Mouse (Mus musculus) embryonic stem cell, embryonic (primary cell): ENCODE results near the gene Cdc14b.

Experiments used
- CTCF ChIA-PET, 4 experiments: fragments of 300-600 bp in 2 of 4; fragments of 350-600 bp in 2 of 4; sonication (Branson Sonifier 250); formaldehyde crosslinking; loops; one replicate each; lab custom pipeline; 2022; ENCODE audit warnings: inconsistent platforms in 2 of 4; lab: Charles Lee
- POLR2A ChIA-PET, 4 experiments: fragments of 300-600 bp in 2 of 4; fragments of 350-600 bp in 2 of 4; sonication (Branson Sonifier 250); formaldehyde crosslinking; loops; one replicate each; lab custom pipeline; 2022; ENCODE audit warnings: antibody characterized with exemption in 4 of 4, inconsistent platforms in 1 of 4; lab: Charles Lee

Gene Cdc14b

DNA sequence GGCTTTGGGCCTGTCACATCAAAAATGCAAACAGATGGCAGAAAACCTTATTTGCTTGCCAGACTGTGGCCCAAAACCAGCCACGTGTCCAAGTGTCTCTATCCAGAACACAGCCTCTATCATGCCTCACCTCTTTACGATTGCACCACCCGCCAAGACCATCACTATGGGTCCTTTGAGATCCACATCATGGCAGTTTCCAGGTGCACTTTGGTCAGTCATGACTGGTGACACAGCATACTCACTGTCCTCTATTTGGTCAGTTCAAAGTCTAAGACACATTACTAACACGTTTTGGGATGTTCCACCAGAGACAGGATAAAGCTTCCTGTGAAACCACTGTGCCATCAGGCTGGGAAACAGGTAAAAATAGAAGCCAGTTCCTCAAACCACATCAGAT, 91.5 kb downstream of the Cdc14b start:
- ChIA-PET CTCF (interaction anchor here in 2 of 4 experiments (0.8 to 1.7 kb wide), 3 partner anchors 39 to 129 kb away, joined by 3 to 8 read pairs (median 4); partner anchors contain the start of gene Aaed1 (in 1 of the 2)), POLR2A (interaction anchor here in 1 of 4 experiments (0.6 to 1.6 kb wide), 5 partner anchors 14 to 102 kb away, joined by 3 to 5 read pairs (median 3); no protein-coding TSS in a partner anchor)

DNA sequence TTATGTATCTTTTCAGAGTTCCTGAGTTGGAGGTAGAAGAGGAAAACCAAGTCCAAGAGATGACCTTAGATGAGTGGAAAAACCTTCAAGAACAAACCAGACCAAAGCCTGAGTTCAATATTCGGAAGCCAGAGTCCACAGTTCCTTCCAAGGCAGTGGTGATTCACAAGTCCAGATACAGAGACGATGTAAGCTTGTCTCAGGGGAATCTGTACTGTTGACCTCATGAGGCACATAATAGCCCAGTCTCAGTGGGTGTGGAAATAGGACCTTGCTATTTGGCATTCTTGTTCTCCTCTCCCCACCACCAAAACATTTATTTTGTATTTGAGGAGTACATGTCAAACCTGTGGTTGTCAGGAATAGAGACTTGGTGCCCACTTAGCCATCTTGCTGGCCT, 93.0 kb downstream of the Cdc14b start:
- ChIA-PET POLR2A (interaction anchor here in 1 of 4 experiments (1.0 to 1.3 kb wide), 2 partner anchors 23 to 76 kb away, joined by 3 read pairs; no protein-coding TSS in a partner anchor), CTCF (interaction anchor here in 1 of 4 experiments (1.7 kb wide), 1 partner anchor 130 kb away, joined by 8 read pairs; the partner anchor contains the start of gene Aaed1)

GRCm38 (mm10) chr13:64180888-64181287, 94.2 kb downstream of the Cdc14b start:
- CTCF ChIA-PET, result interaction anchor here (0.6 to 2.9 kb wide), 83 partner anchors 9 to 946 kb away, joined by 3 to 49 read pairs (median 4); partner anchors contain the start of genes Aaed1 (in 2 of the 4), Habp4 (in 2 of the 4), Cdc14b (in 1 of the 4) and Cdk20 (in 1 of the 4)

DNA sequence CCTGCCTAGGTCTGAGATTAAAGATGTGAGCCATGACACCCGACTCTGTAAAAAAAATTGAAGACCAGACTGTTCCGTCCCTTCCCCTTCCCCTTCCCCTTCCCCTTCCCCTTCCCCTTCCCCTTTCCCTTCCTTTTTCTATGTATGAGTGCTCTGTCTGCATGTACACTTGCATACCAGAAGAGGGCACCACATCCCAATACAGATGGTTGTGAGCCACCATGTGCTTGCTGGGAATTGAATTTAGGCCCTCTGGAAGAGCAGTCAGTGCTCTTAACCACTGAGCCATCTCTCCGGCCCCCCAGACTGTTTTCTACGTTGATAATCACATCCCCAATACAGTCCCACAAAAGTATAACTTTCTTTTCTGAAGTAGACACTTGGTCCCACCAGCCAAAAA, 94.8 kb downstream of the Cdc14b start:
- POLR2A ChIA-PET, result interaction anchor here in 3 of 4 experiments (0.6 to 2.8 kb wide), 23 partner anchors 10 to 252 kb away, joined by 3 to 17 read pairs (median 5); partner anchors contain the start of genes Aaed1 (in 2 of the 3), Cdk20 (in 2 of the 3) and Habp4 (in 2 of the 3)

More at GRCm38 (mm10) chr13:64180888-64181287, 94.2 kb downstream of the Cdc14b start:
- POLR2A ChIA-PET, result interaction anchor here in 3 of 4 experiments (0.6 to 1.6 kb wide), 28 partner anchors 9 to 251 kb away, joined by 3 to 11 read pairs (median 4); partner anchors contain the start of genes Aaed1 (in 2 of the 3), Cdk20 (in 2 of the 3) and Habp4 (in 2 of the 3)

DNA sequence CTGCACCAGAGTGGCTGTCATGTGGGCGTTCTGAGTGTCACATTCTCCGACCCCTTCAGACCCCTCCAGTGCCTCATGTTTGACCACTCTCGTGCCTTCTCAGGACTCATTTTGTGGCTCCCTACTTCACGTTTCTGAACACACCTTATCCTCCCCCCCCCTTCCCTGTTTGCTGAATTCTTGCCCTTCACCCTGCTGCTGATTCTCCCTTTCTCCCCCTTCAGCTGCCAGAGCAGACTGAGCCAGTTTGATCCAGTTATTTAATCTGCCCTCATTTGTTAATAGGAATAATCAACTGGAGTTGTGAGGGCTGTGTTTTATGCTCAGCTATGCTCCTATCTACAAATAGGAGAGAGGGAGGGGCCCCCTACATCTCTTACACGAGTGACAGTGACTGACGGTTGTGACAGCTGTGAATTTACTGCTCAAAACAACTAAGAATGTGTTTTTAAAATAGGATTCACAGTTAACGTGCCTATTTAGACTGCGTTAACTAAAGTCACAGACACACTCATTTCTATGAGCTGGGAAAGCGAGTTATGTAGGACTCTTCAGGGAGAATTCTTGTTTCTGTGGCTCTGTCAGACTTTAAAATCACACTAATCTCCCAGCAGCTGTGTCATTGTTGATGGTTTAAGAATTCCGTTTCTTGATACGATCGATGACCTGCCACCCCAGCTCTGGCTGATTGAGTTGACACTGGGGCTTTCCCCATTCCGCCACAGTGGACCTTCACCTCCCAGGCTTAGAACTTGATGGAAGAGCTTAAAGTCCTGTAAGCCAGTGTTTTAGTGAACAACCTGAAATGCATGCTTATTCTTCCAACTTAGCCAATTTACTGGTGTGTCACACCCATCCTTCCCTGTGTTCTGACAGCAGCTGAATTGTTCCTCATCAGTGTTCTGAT, 96.1 kb downstream of the Cdc14b start:
- POLR2A ChIA-PET, result interaction anchor here in 3 of 4 experiments (0.7 to 2.8 kb wide), 11 partner anchors 9 to 134 kb away, joined by 3 to 21 read pairs (median 3); partner anchors contain the start of genes Aaed1 (in 2 of the 3), Habp4 (in 2 of the 3) and Zfp367 (in 2 of the 3)
- CTCF ChIA-PET, result interaction anchor here (0.6 to 2.9 kb wide), 14 partner anchors 11 to 1031 kb away, joined by 3 to 19 read pairs (median 4); partner anchors contain the start of gene Aaed1 (in 1 of the 4)

More for the DNA sequence above, 94.8 kb downstream of the Cdc14b start:
- CTCF ChIA-PET, result interaction anchor here (0.6 to 2.9 kb wide), 74 partner anchors 9 to 947 kb away, joined by 3 to 49 read pairs (median 4); partner anchors contain the start of genes Aaed1 (in 2 of the 4), Habp4 (in 2 of the 4), Cdc14b (in 1 of the 4) and Cdk20 (in 1 of the 4)

DNA sequence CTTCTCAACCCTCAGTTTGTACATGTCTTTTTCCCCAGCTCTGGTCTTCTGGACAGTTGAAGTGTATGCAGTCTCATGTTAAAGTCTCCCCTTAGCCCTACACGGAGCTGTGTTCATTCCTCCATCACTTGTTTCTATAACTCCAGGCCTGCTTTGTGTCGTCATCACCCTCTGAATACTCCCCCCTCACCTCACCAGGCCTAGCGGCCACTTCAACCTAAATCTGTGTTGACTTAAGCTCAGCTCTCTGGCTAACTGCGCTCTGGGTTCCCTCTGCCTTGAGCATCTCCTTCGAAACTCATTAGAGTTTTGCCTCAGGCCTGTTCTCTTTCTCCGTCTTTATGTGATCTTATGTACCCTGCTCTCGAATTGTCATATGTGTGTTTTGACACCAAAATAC, 97.1 kb downstream of the Cdc14b start:
- ChIA-PET POLR2A (interaction anchor here in 2 of 4 experiments (1.3 to 2.8 kb wide), 4 partner anchors 16 to 135 kb away, joined by 3 to 21 read pairs (median 12); partner anchors contain the start of genes Zfp367 (in 2 of the 2), Aaed1 (in 1 of the 2) and Habp4 (in 1 of the 2)), CTCF (interaction anchor here in 2 of 4 experiments (0.8 to 1.4 kb wide), 4 partner anchors 15 to 139 kb away, joined by 3 to 7 read pairs (median 4); no protein-coding TSS in a partner anchor)

DNA sequence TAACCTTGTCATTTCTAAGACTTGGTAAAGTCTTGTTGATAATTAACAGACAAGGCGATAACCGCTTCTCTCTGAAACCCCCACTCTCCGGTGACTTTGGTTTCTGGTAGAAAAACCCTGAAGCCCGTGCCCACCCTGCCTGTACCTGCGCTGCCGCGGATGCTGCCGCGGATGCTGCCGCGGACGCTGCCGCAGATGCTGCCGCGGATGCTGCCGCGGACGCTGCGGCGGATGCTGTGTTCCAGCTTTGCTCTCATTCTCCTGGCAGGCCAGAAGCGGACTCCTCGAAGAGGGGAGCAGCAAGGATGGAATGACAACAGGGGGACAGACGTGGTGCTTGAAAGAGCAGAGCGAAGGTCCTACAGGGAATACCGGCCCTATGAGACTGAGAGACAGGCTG, 105.3 kb downstream of the Cdc14b start:
- CTCF ChIA-PET, result interaction anchor here in 1 of 4 experiments (0.5 to 0.9 kb wide), 2 partner anchors 11 to 126 kb away, joined by 3 to 7 read pairs; no protein-coding TSS in a partner anchor
- POLR2A ChIA-PET, result interaction anchor here in 2 of 4 experiments (0.5 to 5.5 kb wide), 6 partner anchors 8 to 80 kb away, joined by 3 to 28 read pairs (median 6); partner anchors contain the start of gene Habp4 (in 2 of the 2)

- ChIA-PET POLR2A (interaction anchor here in 3 of 4 experiments (0.7 to 7.8 kb wide), 21 partner anchors 10 to 269 kb away, joined by 3 to 127 read pairs (median 6); partner anchors contain the start of genes Aaed1 (in 2 of the 3), Cdk20 (in 2 of the 3) and Zfp367 (in 2 of the 3)), CTCF (interaction anchor here in 2 of 4 experiments (1.0 to 1.4 kb wide), 2 partner anchors 15 to 64 kb away, joined by 4 to 5 read pairs; no protein-coding TSS in a partner anchor)
Measured at GRCm38 (mm10) chr13:64163147-64163715, 111.9 kb downstream of the Cdc14b start.

- ChIA-PET POLR2A (interaction anchor here in 3 of 4 experiments (0.6 to 7.8 kb wide), 28 partner anchors 7 to 270 kb away, joined by 3 to 127 read pairs (median 6); partner anchors contain the start of genes Zfp367 (in 3 of the 3), Aaed1 (in 2 of the 3), Cdk20 (in 2 of the 3) and Cdc14b (in 1 of the 3)), CTCF (interaction anchor here in 3 of 4 experiments (1.0 to 1.9 kb wide), 5 partner anchors 16 to 143 kb away, joined by 3 to 7 read pairs (median 4); no protein-coding TSS in a partner anchor)
Measured at GRCm38 (mm10) chr13:64162626-64163025, 112.5 kb downstream of the Cdc14b start.

GRCm38 (mm10) chr13:64161916-64162611, 113.0 kb downstream of the Cdc14b start:
- ChIA-PET CTCF (interaction anchor here in 3 of 4 experiments (1.0 to 1.9 kb wide), 9 partner anchors 17 to 277 kb away, joined by 3 to 13 read pairs (median 4); partner anchors contain the start of gene Aaed1 (in 1 of the 3)), POLR2A (interaction anchor here (0.6 to 7.8 kb wide), 55 partner anchors 8 to 731 kb away, joined by 3 to 127 read pairs (median 5); partner anchors contain the start of genes Zfp367 (in 3 of the 4), Aaed1 (in 2 of the 4), Cdk20 (in 2 of the 4) and Cdc14b (in 1 of the 4))

DNA sequence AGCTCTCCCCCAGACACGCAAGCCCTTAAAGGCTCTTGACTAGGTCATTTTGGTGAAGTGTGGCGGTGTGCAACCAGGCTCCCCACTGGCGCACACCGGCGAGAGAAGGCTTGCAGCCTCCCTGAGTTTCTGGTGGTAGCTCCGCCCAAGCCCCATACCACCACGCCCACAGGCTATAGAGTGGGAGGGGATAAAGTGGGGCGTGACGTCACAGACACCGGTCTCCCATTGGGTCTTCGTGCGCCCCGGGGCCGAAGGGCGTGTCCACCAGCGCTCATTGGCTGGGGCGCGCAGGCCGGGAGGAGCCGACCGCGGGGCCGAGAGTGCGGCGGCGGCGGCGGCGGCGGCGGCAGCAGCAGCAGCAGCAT, 113.6 kb downstream of the Cdc14b start, which contains the start of gene Habp4:
Habp4 (plus strand) TSS at position 277 of the 368 bp plus-strand sequence.
- ChIA-PET CTCF (interaction anchor here in 3 of 4 experiments (0.5 to 1.9 kb wide), 8 partner anchors 19 to 664 kb away, joined by 3 to 13 read pairs (median 4); partner anchors contain the start of gene Aaed1 (in 1 of the 3)), POLR2A (interaction anchor here (0.6 to 7.8 kb wide), 52 partner anchors 8 to 730 kb away, joined by 3 to 127 read pairs (median 5); partner anchors contain the start of genes Zfp367 (in 3 of the 4), Aaed1 (in 2 of the 4), Cdc14b (in 1 of the 4) and Cdk20 (in 1 of the 4))

- ChIA-PET CTCF (no interaction called here), POLR2A (interaction anchor here in 1 of 4 experiments (1.5 kb wide), 1 partner anchor 19 kb away, joined by 4 read pairs; no protein-coding TSS in a partner anchor)
Measured at GRCm38 (mm10) chr13:64156966-64157365, 118.1 kb downstream of the Cdc14b start.

- CTCF ChIA-PET, result interaction anchor here in 3 of 4 experiments (0.6 to 1.6 kb wide), 10 partner anchors 9 to 158 kb away, joined by 3 to 9 read pairs (median 4); no protein-coding TSS in a partner anchor
- POLR2A ChIA-PET, result interaction anchor here in 3 of 4 experiments (0.7 to 7.3 kb wide), 43 partner anchors 8 to 724 kb away, joined by 3 to 127 read pairs (median 6); partner anchors contain the start of genes Aaed1 (in 2 of the 3), Habp4 (in 2 of the 3), Cdc14b (in 1 of the 3) and Cdk20 (in 1 of the 3)
Measured at GRCm38 (mm10) chr13:64155171-64155571, 119.9 kb downstream of the Cdc14b start.

DNA sequence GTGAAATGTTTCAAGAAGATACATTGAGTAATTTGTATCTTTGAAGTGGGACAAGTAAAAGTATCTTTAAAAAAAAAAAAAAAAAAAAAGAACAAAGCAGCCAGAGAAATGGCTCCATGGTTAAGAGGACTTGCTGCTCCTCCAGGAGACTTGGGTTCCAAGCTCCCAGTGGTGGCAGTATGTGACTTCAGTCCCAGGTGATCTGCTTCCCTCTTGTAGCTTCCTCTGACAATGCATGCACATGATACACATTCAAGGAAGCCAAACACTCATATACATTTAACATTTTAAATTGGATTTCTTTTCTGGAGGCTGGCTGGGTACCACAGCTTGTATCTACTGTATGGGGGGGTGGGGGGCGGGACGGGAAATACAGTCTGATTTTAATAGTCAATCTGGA, 120.4 kb downstream of the Cdc14b start:
- POLR2A ChIA-PET, result interaction anchor here in 3 of 4 experiments (0.6 to 7.3 kb wide), 65 partner anchors 8 to 724 kb away, joined by 3 to 127 read pairs (median 6); partner anchors contain the start of genes Aaed1 (in 2 of the 3), Cdc14b (in 2 of the 3), Habp4 (in 2 of the 3) and Cdk20 (in 1 of the 3)
- CTCF ChIA-PET, result interaction anchor here in 3 of 4 experiments (0.6 to 1.6 kb wide), 6 partner anchors 11 to 232 kb away, joined by 3 to 9 read pairs (median 3); no protein-coding TSS in a partner anchor
